Mouse (Mus musculus) large intestine, adult 2 months (tissue): Measurements from ENCODE around the gene Adam12. TPM values are rescaled to one million over a fixed set of nuclear protein-coding genes. Genes with fewer than 3 reads are reported as not detected.

Source experiments
- DNase-seq: peaks from one replicate; pipeline ENCODE4 v3.0.0-alpha.2; 2012; ENCODE audit warnings: low read depth, low spot score
- WGBS: fragments of 180-500 bp; shearing (Covaris S2); methylation state at CpG from one replicate; pipeline ENCODE4 v1.1.7; 2018; 5-methylcytosine and 5-hydroxymethylcytosine counted together
- polyA plus RNA-seq: library from polyadenylated mRNA; depleted of rRNA; stranded (reverse); fragments of >200 nt; gene quantifications from 2 replicates; pipeline ENCODE4 v1.2.3, GENCODE M21; 2012; rRNA removed

Adam12 gene
- polyA plus RNA-seq = 0.55 and 0.84 TPM in 2 replicates

DNA sequence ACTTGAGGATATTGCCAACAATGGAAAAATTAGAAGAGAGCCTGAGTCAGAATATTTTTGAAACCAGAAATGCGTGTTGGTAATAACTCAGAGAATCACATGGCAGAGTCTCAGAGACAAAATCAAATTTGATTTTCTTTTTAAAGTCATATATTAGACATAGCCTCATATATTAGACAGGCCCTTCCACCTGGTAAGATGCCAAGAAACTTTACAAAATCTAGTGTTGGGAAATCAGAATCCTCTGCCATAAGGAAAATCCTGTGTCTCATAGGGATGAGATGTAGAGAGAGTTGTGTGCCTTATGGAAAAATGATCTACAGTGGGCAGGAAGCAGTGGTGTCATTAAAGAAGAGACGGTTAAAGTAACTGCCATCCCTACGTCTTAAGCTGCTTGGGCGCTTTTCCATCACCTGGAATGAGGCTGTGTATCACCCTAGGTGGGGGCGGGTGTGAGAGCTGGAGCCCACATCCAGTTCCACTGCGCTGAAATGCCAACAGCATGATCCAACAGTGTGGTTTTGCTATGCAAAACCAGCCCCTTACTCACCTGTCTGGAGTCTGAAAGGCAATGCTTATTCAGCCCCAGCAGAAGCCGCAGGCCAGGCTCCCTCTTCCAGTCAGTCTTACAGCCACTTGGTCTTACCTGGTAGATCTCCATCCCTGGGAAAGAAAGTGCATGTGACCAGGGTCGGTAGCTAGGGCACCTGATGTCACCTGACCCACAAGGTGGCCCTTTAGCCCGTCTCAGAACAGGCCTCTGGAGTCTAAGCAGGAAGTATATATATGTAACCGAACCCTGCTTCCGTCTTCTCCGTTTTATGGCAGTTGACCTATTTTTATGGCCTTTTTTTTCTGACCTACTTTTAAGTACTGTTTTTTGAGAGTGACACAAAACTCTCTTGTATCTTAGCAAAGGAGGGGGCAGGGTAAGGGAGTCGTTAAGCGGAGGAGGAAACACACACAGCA lies at the start of gene Adam12:
Adam12 (minus strand) TSS at position 769 of the 969 bp plus-strand sequence.
- 52% methylated on average over 14 of the region's 14 CpGs for WGBS
- DNase-seq = no peak

GRCm38 (mm10) chr7:134272956-134273355 lies 41.0 kb upstream of the Adam12 start:
- WGBS = 89% methylated on average over 5 of the region's 5 CpGs
- no peak for DNase-seq

DNA sequence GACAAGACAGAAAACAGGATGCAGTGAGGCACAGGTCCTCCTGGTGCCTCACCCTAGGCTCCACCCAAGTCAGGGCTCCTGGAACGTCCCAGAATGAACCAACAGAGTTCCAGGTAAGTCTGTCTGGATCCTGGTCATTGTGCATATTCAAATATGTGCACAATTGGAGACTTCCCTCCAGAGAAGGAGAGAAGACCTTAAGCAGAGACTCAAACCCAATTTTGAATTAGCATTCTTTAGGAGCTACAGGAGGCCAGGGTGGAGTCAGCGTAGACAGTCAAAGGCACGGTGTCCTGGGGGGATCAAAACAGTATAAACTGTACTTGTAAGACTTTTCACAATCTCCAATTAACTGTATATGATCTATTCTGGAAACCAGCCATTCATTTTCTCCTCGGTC lies 40.5 kb upstream of the Adam12 start:
- WGBS = 84% methylated on average over 4 of the region's 4 CpGs
- no peak for DNase-seq

- DNase-seq = no peak
- 70% methylated on average over 4 of the region's 4 CpGs for WGBS
Observed at GRCm38 (mm10) chr7:134265783-134266182, 33.8 kb upstream of the Adam12 start.

GRCm38 (mm10) chr7:134263146-134263906 lies 31.4 kb upstream of the Adam12 start:
- 29% methylated on average over 4 of the region's 4 CpGs for WGBS
- peak; percentile 10 for DNase-seq

GRCm38 (mm10) chr7:134261003-134261701 lies 29.2 kb upstream of the Adam12 start:
- WGBS = 30% methylated on average over 4 of the region's 4 CpGs
- no peak for DNase-seq

DNA sequence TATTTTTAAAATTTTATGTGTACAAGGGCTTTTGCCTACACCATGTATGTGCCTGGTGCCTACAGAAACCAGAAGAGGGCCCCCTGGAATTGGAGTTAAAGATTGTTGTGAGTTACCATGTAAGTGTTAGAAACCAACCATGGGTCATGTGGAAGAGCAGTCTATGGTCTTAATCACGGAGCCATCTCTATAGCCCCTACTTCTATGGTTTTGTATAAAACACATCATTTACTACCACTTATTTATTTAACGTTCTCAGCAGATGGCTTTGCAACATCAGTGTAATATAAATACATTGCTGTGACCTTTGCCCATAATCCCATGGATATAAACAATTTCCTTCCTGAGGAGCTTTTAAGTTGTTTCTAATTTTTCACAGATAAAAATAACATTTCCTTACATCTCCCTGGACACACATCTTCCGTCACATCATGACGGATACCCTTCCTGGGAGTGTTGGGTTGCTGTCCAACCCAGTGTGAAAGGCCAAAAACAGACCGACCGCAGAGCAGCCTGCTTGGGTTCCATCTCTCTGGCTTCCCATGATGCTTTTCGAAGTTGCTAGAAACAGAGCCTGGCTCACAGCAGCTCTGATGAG lies 18.4 kb upstream of the Adam12 start:
- 62% methylated on average over 7 of the region's 7 CpGs for WGBS
- DNase-seq = no peak

- no peak for DNase-seq
- WGBS = 94% methylated on average over 2 of the region's 2 CpGs
Observed at GRCm38 (mm10) chr7:134248041-134248440, 16.1 kb upstream of the Adam12 start.

- no peak for DNase-seq
- WGBS = 45% methylated on average over 5 of the region's 5 CpGs
Observed at GRCm38 (mm10) chr7:134246624-134247023, 14.7 kb upstream of the Adam12 start.

GRCm38 (mm10) chr7:134242773-134243172 lies 10.8 kb upstream of the Adam12 start:
- WGBS = 94% methylated on average over 1 of the region's 1 CpGs
- DNase-seq = no peak

GRCm38 (mm10) chr7:134241212-134241611 lies 9.3 kb upstream of the Adam12 start:
- 84% methylated on average over 4 of the region's 4 CpGs for WGBS
- no peak for DNase-seq

- no peak for DNase-seq
- WGBS = 100% methylated on average over 1 of the region's 1 CpGs
Observed at GRCm38 (mm10) chr7:134240579-134240978, 8.6 kb upstream of the Adam12 start.

DNA sequence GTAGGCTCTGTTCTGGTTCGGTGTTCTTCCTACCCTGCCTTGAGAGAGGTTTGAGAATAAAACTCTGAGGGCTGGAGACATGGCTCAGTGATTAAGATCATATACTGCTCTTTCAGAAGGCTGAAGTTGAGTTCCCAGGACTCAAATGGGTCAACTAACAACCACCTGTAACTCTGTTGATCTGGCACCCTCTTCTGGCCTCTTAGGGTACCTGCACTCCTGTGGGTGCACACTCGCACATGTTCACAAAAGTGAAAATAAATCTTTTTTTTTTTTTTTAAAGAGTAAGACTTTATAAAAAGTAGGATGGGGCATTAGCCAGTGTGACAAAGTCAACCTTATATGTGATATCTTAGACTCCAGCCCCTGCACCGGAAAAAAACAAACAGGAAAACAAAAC lies 6.9 kb upstream of the Adam12 start:
- DNase-seq = no peak
- 93% methylated on average over 3 of the region's 3 CpGs for WGBS

DNA sequence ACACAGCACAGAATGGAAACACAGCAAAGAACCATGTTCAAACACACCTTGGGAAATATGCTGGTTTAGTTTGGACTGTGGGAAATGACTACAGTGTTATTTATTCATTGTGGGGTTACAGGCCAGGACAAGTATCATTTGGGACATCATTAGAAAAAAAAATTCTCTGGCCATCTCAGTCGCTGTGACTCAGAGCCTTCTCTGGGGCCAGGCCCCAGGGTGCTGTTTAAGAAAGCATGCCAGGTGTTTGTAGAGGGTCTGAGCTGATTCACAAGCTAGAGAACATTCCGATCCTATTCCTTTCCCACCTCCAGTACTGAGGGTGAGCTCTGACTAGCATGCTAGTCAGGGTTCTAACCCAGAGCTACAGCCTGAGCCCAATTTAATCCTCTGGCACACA lies 5.4 kb upstream of the Adam12 start:
- no peak for DNase-seq
- 65% methylated on average over 2 of the region's 2 CpGs for WGBS

GRCm38 (mm10) chr7:134236727-134237126 lies 4.8 kb upstream of the Adam12 start:
- DNase-seq = no peak

DNA sequence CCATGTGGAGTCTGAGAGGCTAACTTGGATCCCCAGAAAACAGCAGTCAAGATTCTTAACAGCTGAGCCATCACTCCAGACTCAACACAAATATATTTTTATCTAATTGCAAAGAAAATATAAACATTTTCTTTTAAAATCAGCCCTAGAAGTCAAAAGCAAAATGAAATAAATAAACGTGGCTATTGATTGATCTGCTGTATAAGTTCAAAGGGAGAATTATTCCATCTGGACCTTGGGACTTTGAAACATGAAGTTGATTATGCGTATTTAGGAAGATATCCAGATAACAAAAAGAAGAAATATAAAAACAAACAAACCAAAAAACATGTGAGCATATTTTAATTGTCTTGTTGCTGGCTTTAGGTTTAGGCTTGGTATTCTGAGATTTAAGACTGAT lies 3.6 kb upstream of the Adam12 start:
- no peak for DNase-seq
- 66% methylated on average over 2 of the region's 2 CpGs for WGBS

DNA sequence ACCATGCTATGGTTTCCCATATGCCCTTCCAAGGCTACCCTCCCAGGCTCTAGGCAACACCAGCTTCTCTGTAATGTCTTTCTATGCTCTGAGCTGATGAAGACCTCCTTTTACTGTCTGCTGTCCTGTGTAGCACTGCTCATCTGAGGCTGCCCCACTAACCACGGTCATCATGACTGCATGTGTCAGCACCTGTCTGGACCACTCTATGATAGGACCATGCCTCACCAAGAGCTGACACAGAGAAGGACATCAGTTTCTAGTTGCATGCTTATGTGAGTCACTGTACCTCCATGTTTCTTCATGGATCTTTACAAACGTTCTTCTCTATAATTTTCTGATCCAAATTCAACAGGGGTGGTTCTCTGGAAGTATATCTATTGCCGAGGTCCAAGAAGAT lies 1.2 kb downstream of the Adam12 start:
- 89% methylated on average over 3 of the region's 3 CpGs for WGBS
- DNase-seq = no peak

DNA sequence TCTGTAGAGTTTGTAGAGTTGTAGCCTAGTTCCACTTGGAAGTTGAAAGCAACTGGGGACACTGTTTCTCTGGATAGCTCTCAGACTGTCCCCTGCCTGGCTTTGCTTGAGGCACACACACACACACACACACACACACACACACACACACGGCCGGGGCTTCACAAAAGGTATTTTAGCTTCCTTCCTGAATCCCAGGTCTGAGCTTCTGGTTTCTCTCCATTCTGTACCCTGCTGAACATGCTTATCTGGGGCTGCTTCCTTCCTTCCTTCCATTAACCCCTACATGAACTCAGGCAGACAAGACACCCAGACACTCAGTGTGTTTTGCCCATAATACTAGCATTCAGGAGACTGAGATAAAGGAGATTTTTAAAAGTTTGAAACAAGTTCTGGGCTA lies 2.0 kb downstream of the Adam12 start:
- DNase-seq = no peak
- WGBS = 76% methylated on average over 2 of the region's 2 CpGs

- no peak for DNase-seq
- 44% methylated on average over 13 of the region's 13 CpGs for WGBS
Observed at GRCm38 (mm10) chr7:134227773-134228455, 4.0 kb downstream of the Adam12 start.
